Mouse (Mus musculus): ENCODE measurements around the gene Lipm.

Gene Lipm

DNA sequence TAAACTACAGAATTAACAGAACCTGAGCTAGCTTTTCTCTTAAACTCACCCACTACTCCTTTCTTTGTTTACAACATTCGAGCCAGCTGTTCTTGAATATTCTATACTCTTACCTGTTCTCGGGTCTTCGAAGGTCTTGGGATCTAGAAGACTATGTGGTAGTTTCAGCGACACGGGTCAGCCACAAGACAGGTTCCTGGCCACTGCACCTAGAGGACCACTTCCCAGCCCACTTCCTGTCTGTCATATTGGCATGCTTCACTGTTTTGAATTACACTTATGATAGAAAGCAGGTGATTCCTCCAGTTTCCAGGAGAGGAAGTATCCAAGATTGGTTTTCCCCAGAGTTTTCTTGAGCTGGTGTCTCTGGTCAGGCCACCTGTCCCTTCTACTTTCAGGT, 62.0 kb downstream of the Lipm start:
- DNase-seq (ENCODE audit: low read depth in 1 of 2, low spot score in 2 of 2): no peak

DNA sequence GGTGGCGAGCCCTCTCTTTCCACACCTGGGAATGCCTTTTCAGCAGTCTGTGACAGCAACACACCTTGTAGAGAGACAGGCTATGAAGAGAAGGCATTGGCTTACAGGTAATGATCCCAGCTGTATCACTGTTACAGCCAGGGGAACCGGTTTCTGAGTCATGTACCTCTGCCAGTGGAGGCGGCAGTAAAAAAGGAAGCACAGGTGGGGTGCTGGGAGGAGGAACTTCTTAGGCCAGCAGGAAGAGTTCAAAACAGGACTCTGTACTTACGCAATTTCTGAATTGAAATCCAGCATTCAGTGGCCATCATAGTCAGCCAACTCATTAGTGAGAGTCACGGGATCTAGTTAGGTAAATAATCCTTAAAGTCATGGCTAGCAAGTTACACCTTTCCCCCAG, 65.2 kb downstream of the Lipm start, which contains the start of gene Ankrd22:
TSS of gene Ankrd22 (minus strand) at position 163 of the 400 bp plus-strand sequence.
- DNase-seq (ENCODE audit: low read depth in 1 of 2, low spot score in 2 of 2): no peak

GRCm38 (mm10) chr19:34166386-34166785, 65.7 kb downstream of the Lipm start:
- DNase-seq (ENCODE audit: low read depth in 1 of 2, low spot score in 2 of 2): no peak

GRCm38 (mm10) chr19:34167896-34168661, 67.3 kb downstream of the Lipm start:
- DNase-seq (ENCODE audit: low read depth in 1 of 2, low spot score in 2 of 2): no peak

- DNase-seq (ENCODE audit: low read depth in 1 of 2, low spot score in 2 of 2): no peak
Observed at GRCm38 (mm10) chr19:34169121-34169520, 68.4 kb downstream of the Lipm start.

DNA sequence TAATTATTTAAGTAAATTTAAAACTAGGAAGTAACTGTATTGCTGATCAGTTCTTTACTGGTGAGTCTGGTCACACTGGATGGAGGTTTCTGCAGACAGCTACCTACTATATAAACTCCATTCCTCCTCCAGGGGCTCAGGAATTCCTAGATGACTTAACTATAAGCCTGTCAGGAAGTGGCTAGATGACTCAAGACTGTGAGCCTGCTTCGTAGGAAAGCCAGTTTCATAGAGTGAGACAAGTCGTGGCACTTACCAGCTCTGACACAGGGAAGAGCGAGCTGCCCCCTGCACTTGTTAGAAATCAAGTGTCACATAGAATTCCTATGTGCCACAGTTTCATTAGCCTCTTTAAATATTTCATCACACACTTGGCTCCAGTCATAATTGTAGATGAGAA, 70.4 kb downstream of the Lipm start:
- DNase-seq (ENCODE audit: low read depth in 1 of 2, low spot score in 2 of 2): no peak

All from monocyte, adult 2 months (primary cell).